Mouse (Mus musculus) C2C12 (cell line): ENCODE data around the gene Spaar.

Experiments
- CTCF ChIP-seq: IDR thresholded peaks from one replicate; pipeline ENCODE4 v1.5.1; 2011; ENCODE audit not compliant: control insufficient read depth, insufficient read depth, insufficient read length
- MYOD1 ChIP-seq: IDR thresholded peaks from one replicate; pipeline ENCODE4 v1.6.1; 2011; ENCODE audit warnings: low read depth; ENCODE audit not compliant: control insufficient read depth, insufficient read length

- no peak for TF ChIP-seq MYOD1
- TF ChIP-seq CTCF, result no peak
Observed at GRCm38 (mm10) chr4:43703439-43703838, 26.4 kb upstream of the Spaar start.
